Mouse (Mus musculus) kidney, embryonic 15.5 days (tissue): ENCODE results near the gene Ceacam19. TPM values are rescaled to one million over a fixed set of nuclear protein-coding genes. Genes with fewer than 3 reads are reported as not detected.

Experiments used
- ATAC-seq: fragments of 200-750 bp; cut with Nextera tagmentation; replicated peaks from 2 replicates; pipeline ENCODE4 v1.8.0; 2017; ENCODE audit warnings: moderate TSS enrichment; ENCODE audit not compliant: low FRiP score
- H3K27ac ChIP-seq: fragments of 300-500 bp; sonication (generic); 2 replicates; pipeline ENCODE4 v1.5.1; 2015; ENCODE audit warnings: mild to moderate bottlenecking, inconsistent platforms
- H3K27me3 ChIP-seq: fragments of 300-500 bp; sonication (generic); 2 replicates; pipeline ENCODE4 v1.6.1; 2015; ENCODE audit warnings: inconsistent platforms
- H3K36me3 ChIP-seq: fragments of 300-500 bp; sonication (generic); 2 replicates; pipeline ENCODE4 v1.6.1; 2015; ENCODE audit warnings: inconsistent platforms
- H3K4me1 ChIP-seq: fragments of 300-500 bp; sonication (generic); 2 replicates; pipeline ENCODE4 v1.6.1; 2015; ENCODE audit warnings: inconsistent platforms
- H3K4me2 ChIP-seq: fragments of 300-500 bp; sonication (generic); 2 replicates; pipeline ENCODE4 v1.6.1; 2015; ENCODE audit warnings: moderate library complexity, mild to moderate bottlenecking, inconsistent platforms
- H3K4me3 ChIP-seq: fragments of 300-500 bp; sonication (generic); replicated peaks from 2 replicates; pipeline ENCODE4 v1.5.1; 2015; ENCODE audit warnings: mild to moderate bottlenecking, inconsistent platforms
- H3K9ac ChIP-seq: fragments of 300-500 bp; sonication (generic); 2 replicates; pipeline ENCODE4 v1.6.1; 2015; ENCODE audit warnings: mild to moderate bottlenecking, inconsistent platforms
- H3K9me3 ChIP-seq: fragments of 300-500 bp; sonication (generic); replicated peaks from 2 replicates; pipeline ENCODE4 v1.6.1; 2016; ENCODE audit warnings: inconsistent platforms
- WGBS: fragments of 180-500 bp; shearing (Covaris S2); methylation state at CpG from one replicate; pipeline ENCODE4 v1.1.7; 2015; ENCODE audit warnings: mixed read lengths; 5-methylcytosine and 5-hydroxymethylcytosine counted together
- polyA plus RNA-seq: library from polyadenylated mRNA; unstranded; fragments of >200 nt; fragmentation: Nextera tagmentation; extraction: Ambion mirVana; gene quantifications from 2 replicates; pipeline ENCODE4 v1.2.1, GENCODE M21; 2015

Gene Ceacam19
- polyA plus RNA-seq, 1 experiment from 2014 or later, result not detected

DNA sequence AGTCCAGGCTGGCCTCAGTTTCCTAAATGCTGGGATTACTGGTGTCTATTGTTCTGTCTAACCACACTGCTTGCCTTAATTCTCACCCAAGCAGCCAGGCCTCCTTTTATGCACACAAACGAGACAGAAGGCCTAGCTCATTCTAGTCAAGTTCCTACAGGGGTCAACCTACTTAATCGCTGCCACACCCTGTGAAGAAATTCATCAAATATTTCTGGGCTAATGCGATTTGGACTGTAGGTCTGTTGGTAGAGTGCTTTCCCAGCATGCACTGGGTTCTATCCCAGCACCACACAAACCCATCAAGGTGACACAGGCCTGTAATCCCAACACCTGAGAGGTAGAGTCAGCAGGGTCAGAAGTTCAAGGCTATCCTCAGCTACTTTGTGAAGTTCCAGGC, 58.1 kb downstream of the Ceacam19 start:
- Histone ChIP-seq H3K4me1 (peaks cover 19% of the 10 kb centered on the region), H3K36me3 (no peaks in the 10 kb centered on the region), H3K9ac (no peak overlapping the region), H3K9me3 (no peaks in the 10 kb centered on the region), H3K4me3 (no peak overlapping the region), H3K27ac (no peak overlapping the region), H3K27me3 (no peaks in the 10 kb centered on the region), H3K4me2 (no peak overlapping the region)
- no peak for ATAC-seq
- 86% methylated on average over 3 of the region's 3 CpGs for WGBS

DNA sequence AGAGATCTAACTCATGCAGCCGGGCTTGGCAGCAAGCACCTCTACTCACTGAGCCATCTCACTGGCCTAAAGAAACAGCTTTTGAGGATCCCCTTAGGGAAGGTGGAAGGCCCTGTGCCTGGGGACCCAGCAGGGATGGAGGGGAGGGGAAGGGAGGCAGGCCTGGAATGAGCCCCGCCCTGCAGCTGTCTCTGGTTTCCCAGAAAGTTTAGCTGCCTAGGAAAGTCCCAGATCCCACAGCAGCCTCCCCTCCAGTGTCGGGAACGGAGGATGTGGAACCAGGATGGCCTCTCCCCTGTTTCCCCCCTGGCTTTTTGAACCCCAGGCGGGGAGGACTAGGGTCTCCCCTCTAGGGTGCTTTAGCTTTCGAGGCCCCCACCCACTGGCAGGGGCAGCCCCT, 61.0 kb downstream of the Ceacam19 start:
- Histone ChIP-seq H3K4me1 (peaks cover 47% of the 10 kb centered on the region), H3K4me2 (no peak overlapping the region), H3K4me3 (no peak overlapping the region), H3K36me3 (no peaks in the 10 kb centered on the region), H3K9me3 (no peaks in the 10 kb centered on the region), H3K27me3 (peaks cover 6% of the 10 kb centered on the region; the same call in 1 of the 2 replicates), H3K27ac (no peak overlapping the region), H3K9ac (0 out of 2 replicates have a peak overlapping the region, but pooled peaks have one; percentile 14)
- 41% methylated on average over 6 of the region's 6 CpGs for WGBS
- no peak for ATAC-seq

Other genes with a start within 250 kb of the Ceacam19 start
- 81.9 and 91.5 TPM in 2 replicates for gene Clptm1, start 222.9 kb downstream of the Ceacam19 start, polyA plus RNA-seq
- gene Apoc2, start 210.0 kb downstream of the Ceacam19 start, polyA plus RNA-seq, result 8.8 and 13.1 TPM in 2 replicates
- gene Gm44805, start 206.5 kb downstream of the Ceacam19 start, polyA plus RNA-seq, result 2.5 TPM in 1 of 2 replicates, not detected in the other
- gene Apoc4, start 206.5 kb downstream of the Ceacam19 start, polyA plus RNA-seq, result 2.3 and 6.6 TPM in 2 replicates
- gene Apoc1, start 195.3 kb downstream of the Ceacam19 start, polyA plus RNA-seq, result 15.7 and 20.7 TPM in 2 replicates
- gene Apoe, start 188.8 kb downstream of the Ceacam19 start, polyA plus RNA-seq, result 259 and 340 TPM in 2 replicates
- gene Tomm40, start 172.5 kb downstream of the Ceacam19 start, polyA plus RNA-seq, result 168 and 177 TPM in 2 replicates
- 130 and 138 TPM in 2 replicates for gene Nectin2, start 137.5 kb downstream of the Ceacam19 start, polyA plus RNA-seq
- gene Bcam, start 116.9 kb downstream of the Ceacam19 start, polyA plus RNA-seq, result 244 and 257 TPM in 2 replicates
- 8.3 and 9.1 TPM in 2 replicates for gene Cblc, start 91.2 kb downstream of the Ceacam19 start, polyA plus RNA-seq
- 3.9 and 4.9 TPM in 2 replicates for gene Bcl3, start 65.2 kb downstream of the Ceacam19 start, polyA plus RNA-seq
- 0.16 TPM in 1 of 2 replicates, not detected in the other for gene Gm19345, start 36.0 kb downstream of the Ceacam19 start, polyA plus RNA-seq
- gene Ceacam16, start 26.7 kb downstream of the Ceacam19 start, polyA plus RNA-seq, result not detected in 2 replicates
- 13.7 and 13.9 TPM in 2 replicates for gene Pvr, start 33.2 kb upstream of the Ceacam19 start, polyA plus RNA-seq
- gene Igsf23, start 62.8 kb upstream of the Ceacam19 start, polyA plus RNA-seq, result 0.18 and 0.45 TPM in 2 replicates
- gene Ceacam20, start 77.4 kb upstream of the Ceacam19 start, polyA plus RNA-seq, result not detected in 2 replicates
- gene Nlrp9b, start 103.5 kb upstream of the Ceacam19 start, polyA plus RNA-seq, result not detected in 2 replicates
- not detected in 2 replicates for gene Vmn1r91, start 211.7 kb upstream of the Ceacam19 start, polyA plus RNA-seq
- gene Gm16442, start 234.6 kb upstream of the Ceacam19 start, polyA plus RNA-seq, result not detected in 2 replicates